Mouse (Mus musculus) adrenal gland (tissue): ENCODE results near the gene Cacna1s.

Experiments
- intact Hi-C: fragments of 180-260 bp; cut with DNase I; formaldehyde crosslinking; loops from one replicate; pipeline ENCODE4 v1.15.1; 2025

Cacna1s gene

DNA sequence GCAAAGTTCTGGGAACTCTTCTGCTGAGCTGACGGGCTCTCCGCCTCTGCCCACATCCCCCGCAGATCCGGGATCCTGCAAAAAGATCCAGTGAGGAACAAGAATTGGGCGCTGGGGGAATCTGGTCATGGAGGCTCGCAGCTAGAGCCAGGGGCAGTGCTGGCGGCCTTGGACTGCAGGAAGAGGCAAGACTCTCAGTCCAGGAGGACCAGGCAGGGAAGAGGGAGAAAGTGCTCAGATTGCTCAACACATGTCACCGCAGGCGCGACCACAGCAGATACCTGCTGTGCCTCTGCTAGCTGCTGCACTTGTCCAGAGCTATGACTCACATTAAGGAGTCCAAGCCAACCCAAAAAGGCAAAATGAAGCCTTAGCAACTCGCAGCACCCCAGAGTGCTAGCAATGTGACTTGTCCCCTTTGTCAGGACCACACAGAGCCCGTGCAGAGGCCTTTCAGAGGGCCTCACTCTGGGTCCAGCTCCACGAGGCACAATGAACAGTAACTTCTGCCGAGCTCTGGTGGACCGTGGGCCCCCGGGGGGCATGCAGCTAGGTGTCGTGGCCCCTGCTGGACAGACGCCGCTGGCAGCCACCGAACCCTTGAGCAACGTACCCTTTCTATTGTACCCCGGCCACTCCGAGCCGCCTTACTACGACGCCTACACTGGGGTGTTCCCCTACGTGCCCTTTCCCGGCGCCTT is 2.1 kb upstream of the Cacna1s start, which contains the start of gene Ascl5:
Gene Ascl5, plus strand, starts transcription at position 493 of the 701 bp plus-strand sequence.
- intact Hi-C loops = no loop called here

DNA sequence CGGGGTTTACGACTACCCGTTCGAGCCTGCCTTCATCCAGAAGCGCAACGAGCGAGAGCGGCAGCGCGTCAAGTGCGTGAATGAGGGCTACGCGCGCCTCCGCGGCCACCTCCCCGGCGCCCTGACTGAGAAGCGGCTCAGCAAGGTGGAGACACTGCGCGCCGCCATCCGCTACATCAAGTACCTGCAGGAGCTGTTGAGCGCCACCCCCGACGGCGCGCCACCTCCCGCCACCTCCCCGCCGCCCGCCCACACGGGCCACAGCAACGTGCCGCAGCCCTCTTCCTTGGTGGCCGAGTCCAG is 1.6 kb upstream of the Cacna1s start:
- intact Hi-C loops = no loop called here

DNA sequence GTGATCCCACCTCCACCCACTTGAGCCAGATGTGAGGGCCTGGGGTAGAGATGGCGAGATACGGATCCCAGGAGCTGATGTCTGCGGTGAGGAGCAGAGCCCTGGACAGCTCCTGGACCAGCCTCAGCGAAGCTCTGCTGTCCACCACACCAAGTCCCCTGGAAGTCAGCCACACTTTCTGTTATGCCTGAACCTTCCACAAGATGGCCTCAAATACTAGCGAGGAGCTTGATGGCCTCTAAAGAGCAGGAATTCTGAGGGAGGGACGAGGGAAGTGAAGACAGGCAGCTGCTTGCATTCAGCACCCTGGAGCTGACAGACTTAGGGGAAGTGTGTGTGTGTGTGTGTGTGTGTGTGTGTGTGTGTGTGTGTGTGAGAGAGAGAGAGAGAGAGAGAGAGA is 1.1 kb upstream of the Cacna1s start:
- intact Hi-C loops = no loop called here

DNA sequence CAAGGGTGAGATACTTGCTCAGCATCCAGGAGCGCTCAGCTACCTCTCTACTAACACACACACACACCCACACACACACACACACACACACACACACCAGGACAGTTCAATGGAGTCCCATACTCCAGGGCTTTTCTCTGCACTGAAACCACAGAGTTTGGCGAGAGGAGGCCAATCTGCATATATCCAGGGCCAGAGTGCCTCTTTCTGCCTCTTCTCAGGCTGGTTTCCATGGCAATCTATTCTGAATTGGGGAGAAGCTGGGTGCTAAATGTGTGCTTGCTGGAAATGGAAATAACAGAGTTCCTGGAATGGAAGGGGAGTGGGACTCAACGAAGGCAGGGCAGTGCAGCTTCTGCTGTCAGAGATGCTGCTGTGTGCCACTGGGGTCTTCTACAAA is 3.2 kb downstream of the Cacna1s start:
- intact Hi-C loops = no loop called here

DNA sequence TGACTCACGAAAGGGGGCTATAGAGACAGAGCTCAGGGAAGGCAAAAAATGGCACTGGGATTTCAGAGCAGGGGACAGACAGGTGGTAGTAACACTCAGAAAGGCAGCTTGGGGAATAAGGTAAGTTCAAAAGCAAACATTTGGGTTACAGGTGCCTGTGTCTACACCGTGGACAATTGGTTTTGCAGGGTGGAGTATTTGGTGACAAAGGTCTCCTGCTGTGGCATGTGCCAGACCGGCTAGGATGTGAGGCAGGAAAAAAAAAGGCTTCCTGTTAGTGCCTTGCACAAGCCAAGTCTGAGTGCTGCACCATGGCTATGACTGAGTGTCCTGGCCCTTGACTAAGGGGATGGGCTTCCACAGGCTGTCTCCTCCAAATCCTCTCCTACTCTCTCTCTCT is 6.0 kb downstream of the Cacna1s start:
- intact Hi-C loops = no loop called here

DNA sequence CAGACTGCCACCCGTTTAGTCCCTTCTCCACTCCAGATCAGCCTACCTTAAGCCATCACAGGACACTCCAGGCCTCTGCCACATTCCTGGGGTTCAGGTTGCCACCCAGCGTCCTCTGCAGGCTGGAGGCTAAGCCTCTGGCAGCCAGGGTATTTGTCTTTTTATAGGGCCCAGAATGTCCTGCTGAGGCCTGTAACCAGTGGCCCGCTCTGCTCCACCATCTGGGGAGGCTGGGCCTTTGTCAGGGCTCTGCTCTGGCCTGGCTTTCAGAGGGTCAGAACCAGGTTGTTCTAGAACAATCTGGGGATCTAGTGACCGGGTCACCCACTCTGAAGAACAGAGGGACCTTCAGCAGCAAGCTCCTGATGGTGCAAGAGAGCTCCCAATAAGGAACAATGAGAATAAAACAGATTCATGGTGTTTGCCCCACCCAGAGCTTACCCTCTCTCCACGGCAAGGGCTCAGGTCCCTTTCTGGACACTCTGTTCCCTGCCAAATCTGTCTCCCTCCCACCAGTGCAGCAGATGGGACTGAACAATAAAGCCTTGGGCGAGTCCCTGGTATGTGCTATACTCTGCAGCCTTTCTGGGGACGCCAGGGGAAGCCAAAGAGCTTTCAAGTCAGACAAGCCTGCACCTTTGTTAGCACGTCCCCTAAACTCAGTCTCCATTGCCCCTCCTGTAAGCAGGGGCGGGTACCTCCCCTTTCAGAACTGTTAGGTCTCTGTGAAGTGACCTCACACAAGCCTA is 8.7 kb downstream of the Cacna1s start:
- intact Hi-C loops = loop anchor here (5.0 kb wide), 1 partner anchor 111 kb away; no protein-coding TSS in a partner anchor

DNA sequence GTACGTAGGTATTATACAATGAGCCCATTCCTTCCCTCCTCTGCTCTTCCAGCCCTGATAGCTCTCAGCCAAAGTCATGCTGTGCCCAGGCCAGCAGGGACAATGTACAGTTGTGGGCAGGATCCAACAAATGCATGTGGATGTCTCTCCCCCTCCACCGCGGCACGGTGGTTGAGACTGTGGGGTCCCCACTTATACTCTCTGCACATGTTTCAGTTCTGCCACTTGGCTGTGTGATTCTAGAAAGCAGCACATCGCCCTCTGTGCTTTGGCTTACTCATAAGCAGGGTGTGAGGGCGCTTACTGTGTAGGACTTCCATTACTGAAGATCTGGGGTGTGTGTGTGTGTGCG is 9.2 kb downstream of the Cacna1s start:
- intact Hi-C loops = loop anchor here (5.0 kb wide), 1 partner anchor 111 kb away; no protein-coding TSS in a partner anchor

DNA sequence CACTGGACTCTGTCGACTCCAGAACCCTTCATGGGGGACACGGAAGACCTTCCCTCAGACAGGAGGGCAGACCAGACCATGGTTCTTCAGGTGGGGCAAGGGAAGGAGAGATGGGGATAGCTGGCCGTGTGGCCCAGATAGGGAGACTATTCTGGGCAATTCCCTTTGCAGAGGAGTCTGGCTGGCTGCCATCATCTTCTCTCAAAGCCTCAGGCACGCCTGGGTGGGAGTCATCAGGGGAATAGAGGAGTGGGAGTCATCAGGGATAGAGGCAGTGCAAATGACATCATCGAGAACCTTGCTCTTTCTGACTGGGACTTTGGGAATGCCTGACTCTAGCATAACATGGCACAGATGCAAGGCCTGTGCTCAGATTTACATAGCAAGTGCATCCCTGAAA is 11.4 kb downstream of the Cacna1s start:
- intact Hi-C loops = loop anchor here (5.0 kb wide), 1 partner anchor 108 kb away; no protein-coding TSS in a partner anchor

DNA sequence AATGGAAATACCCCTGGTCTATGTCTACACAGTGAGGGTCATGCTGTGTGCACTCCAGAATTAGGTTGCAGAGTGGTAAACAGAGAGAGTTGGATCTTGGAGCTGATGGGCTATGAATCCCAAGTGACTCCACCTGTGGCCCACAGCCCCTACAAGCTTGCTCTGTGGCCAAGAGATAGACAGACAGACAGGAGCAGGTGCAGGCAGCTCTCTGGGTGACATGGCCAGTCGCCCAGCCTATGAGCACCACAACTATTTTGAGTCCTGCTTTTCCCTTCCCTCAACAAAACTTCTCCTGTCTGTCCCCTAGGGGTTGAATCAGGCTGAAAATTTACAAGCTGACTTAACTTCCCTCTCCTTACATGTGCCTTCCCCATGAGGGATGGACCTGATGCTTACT is 14.1 kb downstream of the Cacna1s start:
- intact Hi-C loops = no loop called here

DNA sequence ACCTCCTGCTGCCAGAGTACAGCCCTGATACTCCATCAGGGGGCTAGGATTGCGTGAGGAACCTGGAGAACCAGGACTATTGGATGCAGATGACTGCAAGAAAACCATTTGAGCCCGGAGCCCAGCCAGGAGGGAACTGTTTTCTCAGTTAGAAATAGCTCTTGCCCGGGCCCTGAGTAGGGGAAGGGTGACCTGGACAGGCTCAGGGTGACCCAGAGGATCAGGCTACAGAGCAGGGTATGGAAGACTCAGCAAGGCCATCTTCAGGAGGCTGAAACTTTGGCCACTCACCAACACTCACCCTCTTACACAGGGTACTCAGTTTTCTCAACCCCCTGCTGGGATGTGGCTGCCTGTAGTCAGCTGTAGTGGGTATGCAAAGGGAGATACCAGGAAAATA is 15.0 kb downstream of the Cacna1s start:
- intact Hi-C loops = no loop called here

DNA sequence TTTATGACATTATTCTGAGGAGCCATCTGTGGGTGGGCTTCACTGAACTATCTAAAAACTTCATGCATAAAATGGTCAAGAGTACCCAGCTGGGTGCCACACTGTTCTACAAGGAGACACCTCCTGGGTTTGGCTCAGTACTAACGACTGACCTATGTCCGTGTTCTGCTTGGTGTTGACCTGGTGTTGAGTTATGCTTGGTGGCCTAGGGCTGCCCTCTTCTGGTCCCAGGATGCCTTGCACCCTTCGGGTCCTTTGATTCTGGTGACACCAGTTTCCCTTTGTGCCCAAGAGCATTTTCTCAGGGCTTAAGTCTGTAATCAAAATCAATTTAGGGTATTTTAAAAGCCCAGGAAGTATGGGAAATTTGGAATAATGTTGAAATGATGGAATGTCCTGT is 23.5 kb downstream of the Cacna1s start:
- intact Hi-C loops = no loop called here

DNA sequence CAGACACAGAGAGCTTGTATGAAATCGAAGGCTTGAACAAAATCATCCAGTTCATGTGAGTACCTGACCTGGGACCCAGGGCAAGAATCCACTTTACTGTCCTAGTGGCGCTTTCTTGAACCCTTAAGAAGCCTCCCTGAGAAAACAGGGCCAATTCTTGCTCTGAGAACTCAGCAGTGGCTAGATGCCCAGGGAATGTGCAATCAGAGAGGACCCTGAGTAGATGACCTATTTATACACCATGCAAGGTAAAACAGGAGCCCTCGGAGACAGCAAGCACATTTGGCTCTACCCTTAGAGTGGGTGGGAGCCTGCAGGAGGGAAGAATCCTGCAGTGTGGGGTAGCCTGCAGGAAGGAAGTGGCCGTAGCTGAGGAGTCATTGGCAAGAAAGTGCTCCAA is 25.1 kb downstream of the Cacna1s start:
- intact Hi-C loops = no loop called here

DNA sequence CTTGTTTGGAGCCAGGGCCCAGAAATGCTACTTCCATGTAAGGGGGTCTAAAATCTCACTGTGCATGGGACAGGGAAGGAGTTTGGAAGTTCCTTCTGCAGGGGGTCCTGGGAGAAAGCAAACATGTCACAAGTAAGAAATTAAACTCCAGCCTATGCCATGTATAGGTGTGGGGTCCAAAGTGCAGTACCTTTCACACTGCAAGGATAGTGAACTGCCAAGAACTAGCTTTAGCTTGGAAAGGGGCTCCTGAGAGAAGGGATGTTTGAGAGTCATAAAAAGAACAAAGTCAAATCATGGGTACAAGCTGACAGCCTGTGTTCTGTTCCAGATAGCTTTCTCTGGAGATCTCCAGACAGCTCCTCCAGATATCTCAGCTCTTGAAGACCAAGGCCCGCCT is 28.6 kb downstream of the Cacna1s start:
- intact Hi-C loops = no loop called here

DNA sequence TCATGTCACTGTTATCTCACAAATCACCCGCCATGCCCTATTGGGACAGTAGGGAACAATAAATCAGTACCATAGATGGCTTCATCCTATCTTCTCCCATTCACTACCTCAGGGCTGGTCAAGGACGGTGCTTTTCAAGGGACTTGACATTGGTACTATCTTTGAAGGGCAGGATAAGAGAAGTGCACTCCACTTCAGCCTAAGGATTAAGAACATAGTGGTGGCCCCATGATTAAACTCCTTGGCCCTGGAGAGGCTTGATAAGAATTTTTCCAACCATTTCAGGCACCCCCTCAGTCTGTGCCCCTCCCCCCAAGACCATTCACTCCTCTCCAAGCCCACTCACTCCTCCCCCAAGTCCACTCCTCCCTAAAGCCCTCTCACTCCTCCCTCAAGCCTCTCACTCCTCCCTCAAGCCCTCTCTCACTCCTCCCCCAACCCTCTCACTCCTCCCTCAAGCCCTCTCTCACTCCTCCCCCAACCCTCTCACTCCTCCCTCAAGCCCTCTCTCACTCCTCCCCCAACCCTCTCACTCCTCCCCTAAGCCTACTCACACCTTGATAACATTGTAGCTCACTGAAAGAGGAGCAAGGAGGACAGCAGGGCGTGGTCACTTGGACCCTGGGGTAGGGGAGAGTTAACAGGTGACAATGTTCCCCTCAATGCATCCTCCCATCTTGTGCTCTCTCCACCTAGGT is 33.6 kb downstream of the Cacna1s start:
- intact Hi-C loops = no loop called here

DNA sequence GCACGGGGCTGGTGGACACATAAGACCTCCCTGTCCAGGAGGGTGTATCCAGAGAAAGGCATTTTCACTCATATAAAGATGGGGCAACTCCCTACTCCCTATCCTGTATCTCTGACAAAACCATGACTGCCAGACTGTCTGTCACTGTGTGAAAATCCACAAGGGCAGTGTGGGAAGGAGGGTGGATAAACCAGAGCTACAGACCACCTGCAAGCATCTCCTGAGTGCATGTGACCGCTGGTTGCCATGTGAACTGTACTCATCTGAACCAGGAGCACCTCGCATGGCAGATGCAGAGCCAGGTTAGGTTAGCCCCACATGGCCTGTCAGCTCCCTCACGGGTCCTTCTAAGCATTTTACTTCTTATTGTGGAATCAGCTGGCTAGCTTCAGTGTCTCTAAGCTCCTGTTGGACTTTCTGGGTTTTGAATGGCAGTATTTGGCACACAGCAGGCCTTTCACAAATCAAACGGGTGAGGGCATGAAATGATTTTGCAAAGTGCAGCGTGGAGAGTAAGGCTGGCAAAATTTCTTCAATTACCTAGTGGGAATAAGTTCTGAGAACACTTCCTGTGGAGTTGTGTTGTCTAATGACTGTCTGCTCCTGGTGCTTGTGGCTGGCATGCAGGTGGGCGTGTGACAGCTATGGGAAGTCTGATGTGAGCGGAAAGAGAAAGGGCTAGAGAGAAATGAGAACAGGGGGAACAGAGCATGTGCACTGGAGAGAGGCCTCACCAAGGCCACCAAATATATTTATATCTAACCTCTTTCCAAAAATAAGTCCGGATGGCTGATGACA is 37.0 kb downstream of the Cacna1s start:
- intact Hi-C loops = no loop called here

DNA sequence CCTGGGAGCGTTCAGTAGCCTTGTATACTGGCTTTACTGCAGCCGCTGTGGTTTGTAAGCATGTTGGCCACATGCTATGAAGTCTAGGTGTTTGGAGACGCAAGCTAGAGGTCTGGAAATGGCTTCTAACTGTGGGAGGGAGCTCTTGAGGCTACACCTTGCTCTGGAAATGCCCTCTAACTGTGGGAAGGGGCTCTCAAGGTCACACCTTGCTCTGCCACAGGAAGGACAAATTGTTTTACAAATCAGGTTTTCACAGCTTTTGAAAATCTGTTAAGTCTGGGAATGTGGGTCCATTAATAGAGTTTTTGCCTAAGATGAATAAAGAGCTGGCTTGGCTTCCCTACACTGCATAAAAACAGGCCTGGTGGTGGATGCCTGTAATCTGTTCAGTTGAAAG is 41.2 kb downstream of the Cacna1s start:
- intact Hi-C loops = no loop called here

DNA sequence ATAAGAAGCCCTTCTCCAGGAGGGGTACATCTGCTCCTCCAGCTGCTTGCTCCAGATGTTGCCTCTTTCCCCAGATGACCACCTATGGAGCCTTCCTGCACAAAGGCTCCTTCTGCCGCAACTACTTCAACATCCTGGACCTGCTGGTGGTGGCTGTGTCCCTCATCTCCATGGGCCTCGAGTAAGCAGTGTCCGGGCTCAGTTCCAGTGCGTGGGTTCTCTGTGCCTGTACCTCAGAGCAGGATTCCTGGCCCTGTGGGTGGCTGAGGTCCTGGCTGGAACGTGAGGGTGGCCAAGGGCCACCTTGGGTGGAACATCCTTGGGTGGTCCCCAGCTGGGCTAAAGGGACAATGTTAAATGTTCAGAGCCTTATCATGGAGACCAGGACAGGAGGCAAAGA is 42.3 kb downstream of the Cacna1s start:
- intact Hi-C loops = no loop called here

DNA sequence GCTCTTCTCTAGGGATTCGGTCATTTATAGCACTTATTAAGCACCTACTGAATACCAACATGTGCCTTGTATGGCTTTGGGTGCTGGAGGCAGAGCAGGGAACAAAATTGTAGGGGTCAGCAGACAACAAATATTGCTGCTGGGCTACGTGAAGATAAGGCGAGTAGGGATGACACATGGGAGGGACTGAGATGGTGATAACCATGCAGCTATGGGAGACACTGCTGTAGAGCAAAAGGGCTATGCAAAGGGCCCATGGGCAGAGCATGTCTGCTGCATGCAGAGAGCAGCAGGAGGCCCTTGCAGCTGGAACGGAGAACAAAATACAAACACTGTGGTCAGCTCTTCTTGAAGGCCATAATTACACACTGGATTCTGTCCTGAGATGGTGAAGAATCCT is 49.5 kb downstream of the Cacna1s start:
- intact Hi-C loops = no loop called here

DNA sequence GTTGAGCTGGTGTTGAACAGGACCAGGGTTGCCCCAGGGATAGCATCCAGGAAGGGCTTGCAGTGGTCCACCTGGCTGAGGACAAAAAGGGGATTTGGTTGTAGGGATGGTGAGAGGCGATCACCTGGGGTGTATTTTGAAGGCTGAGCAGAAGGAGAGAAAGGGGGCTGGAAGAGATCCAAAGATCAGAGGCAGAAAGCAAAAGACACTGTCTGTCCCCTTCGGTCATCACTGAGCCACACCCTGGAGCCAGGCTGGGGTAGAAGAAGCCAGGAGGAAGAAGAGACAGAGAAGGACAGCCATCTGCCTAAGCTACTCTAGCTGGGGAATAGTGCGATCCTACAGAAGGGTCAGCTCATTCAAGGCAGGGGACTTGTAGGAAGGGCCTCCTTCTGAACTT is 50.0 kb downstream of the Cacna1s start:
- intact Hi-C loops = no loop called here

DNA sequence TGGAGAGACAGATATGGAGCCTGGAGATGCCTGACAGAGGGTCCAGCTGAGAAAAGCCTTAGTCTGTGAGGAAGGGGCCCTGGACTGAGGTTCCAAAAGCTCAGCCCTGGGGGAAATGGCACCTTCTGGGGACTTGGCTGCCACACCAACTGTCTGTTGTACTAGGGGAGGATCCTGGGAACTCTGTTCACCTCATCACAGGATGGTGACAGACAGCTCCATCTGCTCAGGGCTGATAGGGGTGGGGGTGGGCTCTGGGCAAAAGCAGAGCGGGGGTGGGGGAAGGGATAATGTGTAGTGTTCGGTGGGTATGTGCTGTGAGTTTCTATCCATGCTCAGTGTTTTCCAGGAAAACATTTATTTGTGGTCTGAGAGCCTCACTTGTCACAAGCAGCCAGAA is 50.4 kb downstream of the Cacna1s start:
- intact Hi-C loops = no loop called here

DNA sequence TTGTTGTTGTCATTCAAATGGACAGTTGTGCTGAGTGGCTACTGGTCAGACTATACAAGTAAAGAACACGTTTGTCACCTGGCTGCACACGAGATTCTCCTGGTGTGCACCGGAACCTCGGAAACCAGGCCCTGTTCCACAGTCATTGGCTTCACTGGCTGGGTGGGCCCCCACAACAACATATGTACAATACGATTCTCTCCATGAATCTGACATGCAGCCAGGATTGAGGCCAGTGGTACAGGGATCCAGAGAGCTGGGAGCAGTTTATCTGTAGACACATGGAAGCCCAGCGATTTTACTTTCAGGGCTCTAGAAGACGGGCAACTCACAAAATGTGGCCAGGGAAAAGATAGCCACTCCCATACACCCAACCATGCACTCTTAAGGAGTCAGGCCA is 51.1 kb downstream of the Cacna1s start:
- intact Hi-C loops = no loop called here

DNA sequence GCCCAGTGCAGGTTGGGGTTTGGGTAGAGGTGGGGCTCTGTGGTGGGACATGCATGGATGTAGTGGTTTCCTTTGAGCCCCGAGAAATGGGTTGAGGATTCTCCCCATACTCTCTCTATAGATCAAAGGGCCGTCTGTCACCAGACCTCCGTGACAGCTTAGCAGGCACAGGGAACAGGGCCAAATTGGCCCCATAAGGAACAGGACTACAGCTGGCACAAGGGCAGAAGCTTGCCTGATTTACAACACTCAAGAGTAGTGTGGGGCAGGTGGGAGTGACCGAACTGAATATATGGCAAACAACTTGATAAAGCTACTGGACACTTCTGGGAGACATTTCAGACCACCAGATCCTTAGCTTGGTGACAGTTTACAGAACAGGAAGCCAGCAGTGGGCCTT is 52.2 kb downstream of the Cacna1s start:
- intact Hi-C loops = no loop called here
